8 mouse cellular contexts compared by ENCODE assay signal in the genomic region with DNA sequence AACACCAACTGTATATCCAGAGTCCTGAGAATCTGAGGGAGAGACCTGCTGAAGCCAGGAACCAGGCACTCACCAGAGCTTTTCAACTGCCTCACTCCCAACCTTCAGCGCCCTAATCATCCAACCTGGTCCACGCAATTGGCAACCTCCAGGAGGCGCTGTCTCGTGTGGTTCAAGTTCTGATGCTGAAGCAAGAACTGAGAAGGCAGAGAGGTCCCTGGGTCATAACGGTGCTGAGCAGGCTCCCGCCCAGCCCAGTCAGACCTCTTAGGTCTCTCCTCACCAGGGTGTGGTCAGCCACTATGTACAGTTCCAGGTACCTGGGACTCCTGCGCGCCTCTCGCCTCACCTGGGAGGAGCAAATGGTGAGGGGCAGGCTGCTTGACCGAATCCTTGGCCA. TPM values are rescaled to one million over a fixed set of nuclear protein-coding genes. Genes with fewer than 3 reads are reported as not detected.
DNase-seq lines count a peak whose midpoint lies in the region; ATAC-seq and TF ChIP-seq lines count a peak whose summit lies in the region.

No protein-coding gene starts in this region.

- no peaks in the 10 kb centered on the region for H3K36me3 ChIP-seq in forebrain, embryonic 12.5 days (replicated peaks)
- H3K36me3 ChIP-seq in liver, embryonic 13.5 days = no peaks in the 10 kb centered on the region
- no peaks in the 10 kb centered on the region for H3K36me3 ChIP-seq in myocyte (ENCODE audit: control insufficient read depth, insufficient read depth)

- H3K9ac ChIP-seq in forebrain, embryonic 12.5 days = no peak overlapping the region
- no peak overlapping the region for H3K9ac ChIP-seq in liver, embryonic 13.5 days

- peaks cover 70% of the 10 kb centered on the region for H3K27me3 ChIP-seq in forebrain, embryonic 12.5 days
- peaks cover 94% of the 10 kb centered on the region for H3K27me3 ChIP-seq in liver, embryonic 13.5 days
- peaks cover 45% of the 10 kb centered on the region for H3K27me3 ChIP-seq in myocyte (ENCODE audit: control insufficient read depth, insufficient read depth, insufficient read length)

- no peak overlapping the region for H3ac ChIP-seq in myocyte (ENCODE audit: control insufficient read depth, insufficient read length)

- TF ChIP-seq POLR2A in myocyte (IDR thresholded peaks at IDR 0.05; ENCODE audit: insufficient read length, low read depth) = no peak

- peaks cover 29% of the 10 kb centered on the region for H3K4me1 ChIP-seq in forebrain, embryonic 12.5 days
- peaks cover 48% of the 10 kb centered on the region for H3K4me1 ChIP-seq in liver, embryonic 13.5 days (replicated peaks)

- H3K27ac ChIP-seq in layer of hippocampus, adult 2 months = no peak overlapping the region
- no peak overlapping the region for H3K27ac ChIP-seq in forebrain, embryonic 12.5 days
- H3K27ac ChIP-seq in liver, embryonic 13.5 days = no peak overlapping the region

- no peaks in the 10 kb centered on the region for H3K9me3 ChIP-seq in forebrain, embryonic 12.5 days
- no peaks in the 10 kb centered on the region for H3K9me3 ChIP-seq in liver, embryonic 13.5 days (replicated peaks)

- ATAC-seq in forebrain, embryonic 12.5 days (ENCODE audit: low FRiP score) = peak; percentile 24; the same call in 1 of the 2 replicates
- no peak for ATAC-seq in liver, embryonic 13.5 days (ENCODE audit: low read depth)

- 5% methylated on average over 10 of the region's 10 CpGs for WGBS in forebrain, embryonic 12.5 days
- 5% methylated on average over 10 of the region's 10 CpGs for WGBS in liver, embryonic 13.5 days (ENCODE audit: insufficient replicate concordance)

- TF ChIP-seq CTCF in layer of hippocampus, adult 2 months (conservative IDR thresholded peaks at IDR 0.05) = peak; percentile 72

- no peaks in the 10 kb centered on the region for H3K79me2 ChIP-seq in myocyte (ENCODE audit: control insufficient read depth, insufficient read depth)

- peak in 1 of 2 experiments; percentile 37 for DNase-seq in layer of hippocampus, adult 2 months (ENCODE audit: low spot score in 2 of 2)
- no peak for DNase-seq in layer of hippocampus, postnatal 36 days
- peak; percentile 92 for DNase-seq in ZHBTc4 (ENCODE audit: low read depth, low spot score)
- peak; percentile 58 for DNase-seq in hindlimb bud, embryonic 11.5 days (ENCODE audit: extremely low spot score, low read depth, low spot score)
- peak; percentile 49 for DNase-seq in liver, embryonic 13.5 days
- DNase-seq in thymus, postnatal 4 days = peak; percentile 85

- no peak overlapping the region for H3K4me3 ChIP-seq in layer of hippocampus, adult 2 months
- no peak overlapping the region for H3K4me3 ChIP-seq in forebrain, embryonic 12.5 days (replicated peaks)
- no peak overlapping the region for H3K4me3 ChIP-seq in liver, embryonic 13.5 days (replicated peaks)
- no peak overlapping the region for H3K4me3 ChIP-seq in myocyte

- peak overlapping the region; percentile 49 for H3K4me2 ChIP-seq in forebrain, embryonic 12.5 days
- no peak overlapping the region for H3K4me2 ChIP-seq in liver, embryonic 13.5 days
- H3K4me2 ChIP-seq in myocyte (ENCODE audit: low read depth) = peak overlapping the region; percentile 64

TF ChIP-seq in myocyte, 11 proteins besides CTCF, POLR2A, EP300 and RAD21:
- no peak for TF ChIP-seq MYOG (IDR thresholded peaks at IDR 0.05; ENCODE audit: control insufficient read depth in 1 of 3, insufficient read depth in 1 of 3, insufficient read length in 2 of 3, low read depth in 2 of 3)
- TF ChIP-seq MAX (IDR thresholded peaks at IDR 0.05; ENCODE audit: low read depth) = no peak
- TF ChIP-seq POLR2AphosphoS2 (IDR thresholded peaks at IDR 0.05; ENCODE audit: insufficient read length, low read depth) = no peak
- TF ChIP-seq MYOD1 (IDR thresholded peaks at IDR 0.05; ENCODE audit: control insufficient read depth in 1 of 3, insufficient read length in 2 of 3, low read depth in 2 of 3) = no peak
TF ChIP-seq in myocyte: peak in this region for 0.

RNA-seq across cellular contexts. Expression of a gene that starts 8.0 kb away (rescaled TPM):
- under 1 TPM; 0.59 to 0.76 TPM for total RNA-seq in layer of hippocampus, adult 2 months (2021)
- under 1 TPM in 1 of 2 experiments, not detected in 1; 0.40 TPM for total RNA-seq in layer of hippocampus, postnatal 36 days (2021)
- 0.97 and 1.5 TPM in 2 replicates for polyA plus RNA-seq in forebrain, embryonic 12.5 days (2016; fragmentation: Nextera tagmentation; extraction: Ambion mirVana)
- polyA plus RNA-seq in liver, embryonic 13.5 days (2015; fragmentation: Nextera tagmentation; extraction: Ambion mirVana) = 0.45 and 0.71 TPM in 2 replicates
- polyA plus RNA-seq in myocyte (2012; fragmentation: generic; extraction: Trizol) = 0.02 TPM

RNA-seq across cellular contexts. Expression of a gene that starts 12.7 kb away (rescaled TPM):
- total RNA-seq in layer of hippocampus, adult 2 months (2021) = 10 to 100 TPM; 62.8 to 64.0 TPM
- total RNA-seq in layer of hippocampus, postnatal 36 days (2021) = 10 to 100 TPM; 60.3 to 67.9 TPM
- polyA plus RNA-seq in forebrain, embryonic 12.5 days (2016; fragmentation: Nextera tagmentation; extraction: Ambion mirVana) = 6.0 and 7.6 TPM in 2 replicates
- 0.23 and 0.52 TPM in 2 replicates for polyA plus RNA-seq in liver, embryonic 13.5 days (2015; fragmentation: Nextera tagmentation; extraction: Ambion mirVana)
- 2.2 TPM for polyA plus RNA-seq in myocyte (2012; fragmentation: generic; extraction: Trizol)

RNA-seq across cellular contexts. Expression of a gene that starts 30.9 kb away (rescaled TPM):
- total RNA-seq in layer of hippocampus, adult 2 months (2021) = under 1 TPM; 0.20 to 0.46 TPM
- total RNA-seq in layer of hippocampus, postnatal 36 days (2021) = under 1 TPM; 0.27 to 0.33 TPM
- 0.06 and 0.09 TPM in 2 replicates for polyA plus RNA-seq in forebrain, embryonic 12.5 days (2016; fragmentation: Nextera tagmentation; extraction: Ambion mirVana)
- 0.49 and 0.56 TPM in 2 replicates for polyA plus RNA-seq in liver, embryonic 13.5 days (2015; fragmentation: Nextera tagmentation; extraction: Ambion mirVana)
- polyA plus RNA-seq in myocyte (2012; fragmentation: generic; extraction: Trizol) = not detected

Comparison
In these comparisons a context has a peak if more than half of its experiments do, and no peak if none do; other contexts are left out.
1. DNase-seq: peak in ZHBTc4 (single experiment), hindlimb bud, embryonic 11.5 days (single experiment), liver, embryonic 13.5 days (single experiment) and thymus, postnatal 4 days (single experiment); none in layer of hippocampus, postnatal 36 days (0 of 2).